Mouse (Mus musculus) liver, postnatal 0 days (tissue): ENCODE data around the gene Fau. TPM values are rescaled to one million over a fixed set of nuclear protein-coding genes. Genes with fewer than 3 reads are reported as not detected.

Experiments used
- ATAC-seq: fragments of 200-750 bp; cut with Nextera tagmentation; 2 replicates; pipeline ENCODE4 v1.8.0; 2017; ENCODE audit warnings: mild to moderate bottlenecking, moderate library complexity
- DNase-seq: peaks from one replicate; pipeline ENCODE4 v3.0.0-alpha.2; 2016
- H3K27ac ChIP-seq: fragments of 300-500 bp; sonication (generic); 2 replicates; pipeline ENCODE4 v1.5.1; 2014; ENCODE audit warnings: antibody characterized with exemption, moderate library complexity, mild to moderate bottlenecking, low read depth
- H3K27me3 ChIP-seq: fragments of 300-500 bp; sonication (generic); 2 replicates; pipeline ENCODE4 v1.6.1; 2014; ENCODE audit warnings: low read length, control low read depth, mixed read lengths; ENCODE audit not compliant: insufficient read depth
- H3K36me3 ChIP-seq: fragments of 300-500 bp; sonication (generic); replicated peaks from 2 replicates; pipeline ENCODE4 v1.6.1; 2014; ENCODE audit warnings: mild to moderate bottlenecking, control low read depth, low read length, moderate library complexity, mixed read lengths; ENCODE audit not compliant: insufficient read depth
- H3K4me1 ChIP-seq: fragments of 300-500 bp; sonication (generic); 2 replicates; pipeline ENCODE4 v1.6.1; 2014; ENCODE audit warnings: antibody characterized with exemption, mild to moderate bottlenecking, control low read depth; ENCODE audit not compliant: insufficient read depth
- H3K4me2 ChIP-seq: fragments of 300-500 bp; sonication (generic); 2 replicates; pipeline ENCODE4 v1.6.1; 2014; ENCODE audit warnings: low read depth, mild to moderate bottlenecking, low read length, moderate library complexity, mixed read lengths
- H3K4me3 ChIP-seq: fragments of 300-500 bp; sonication (generic); 2 replicates; pipeline ENCODE4 v1.5.1; 2014; ENCODE audit warnings: low read depth, low read length
- H3K9ac ChIP-seq: fragments of 300-500 bp; sonication (generic); replicated peaks from 2 replicates; pipeline ENCODE4 v1.6.1; 2014; ENCODE audit warnings: mild to moderate bottlenecking, moderate library complexity
- H3K9me3 ChIP-seq: fragments of 300-500 bp; sonication (generic); 2 replicates; pipeline ENCODE4 v1.6.1; 2016; ENCODE audit warnings: mild to moderate bottlenecking, control low read depth, low read length, mixed read lengths
- CTCF ChIP-seq: sonication (generic); IDR thresholded peaks from 2 replicates; pipeline ENCODE4 v1.5.1; 2016; ENCODE audit warnings: antibody characterized with exemption, low read depth
- EP300 ChIP-seq: IDR thresholded peaks from 2 replicates; pipeline ENCODE4 v1.6.1; 2016; ENCODE audit warnings: antibody characterized with exemption, low read depth, mild to moderate bottlenecking
- WGBS: fragments of 180-500 bp; shearing (Covaris S2); extraction: QIAGEN DNeasy Blood & Tissue Kit; methylation state at CpG from one replicate; pipeline ENCODE4 v1.1.7; 2014; ENCODE audit not compliant: insufficient replicate concordance; 5-methylcytosine and 5-hydroxymethylcytosine counted together
- polyA plus RNA-seq: library from polyadenylated mRNA; unstranded; fragments of >200 nt; fragmentation: Nextera tagmentation; extraction: Ambion mirVana; gene quantifications from 2 replicates; pipeline ENCODE4 v1.2.1, GENCODE M21; 2015

The Fau gene
- polyA plus RNA-seq, 1 experiment from 2014 or later = 781 TPM

- H3K27me3 ChIP-seq = no peaks in the 10 kb centered on the region
- ATAC-seq = no peak
- DNase-seq = no peak
- H3K36me3 ChIP-seq = peaks cover 17% of the 10 kb centered on the region
- no peak overlapping the region for H3K9ac ChIP-seq
- no peak overlapping the region for H3K4me2 ChIP-seq
- 72% methylated on average over 5 of the region's 5 CpGs for WGBS
- H3K27ac ChIP-seq = peak overlapping the region; percentile 39; the same call in 1 of the 2 replicates
- no peaks in the 10 kb centered on the region for H3K9me3 ChIP-seq
- H3K4me1 ChIP-seq = peaks cover 17% of the 10 kb centered on the region
- H3K4me3 ChIP-seq = no peak overlapping the region
- TF ChIP-seq CTCF = no peak
These were observed 16.2 kb downstream of the Fau start for GRCm38 (mm10) chr19:6073889-6074288.

GRCm38 (mm10) chr19:6076564-6077393 is 19.1 kb downstream of the Fau start, which contains the start of gene Vps51:
Gene Vps51 (minus strand): TSS chr19:6077231.
- Histone ChIP-seq H3K4me2 (peak within 1 kb of the TSS; percentile 85), H3K36me3 (peaks cover 18% of the 10 kb centered on the region), H3K4me1 (peaks cover 17% of the 10 kb centered on the region), H3K4me3 (peak within 1 kb of the TSS; percentile 70), H3K27me3 (no peaks in the 10 kb centered on the region), H3K9me3 (no peaks in the 10 kb centered on the region), H3K9ac (peak within 1 kb of the TSS; percentile 68), H3K27ac (peak within 1 kb of the TSS; percentile 79)
- DNase-seq (peak; percentile 85), ATAC-seq (peak; percentile 91)
- under 1% methylated on average over 33 of the region's 33 CpGs for WGBS
- TF ChIP-seq CTCF (no peak), EP300 (0 out of 2 replicates have a peak, but pooled peaks have one; percentile 42)

GRCm38 (mm10) chr19:6079983-6080480 is 22.4 kb downstream of the Fau start, which contains the start of gene Tmem262:
Gene Tmem262 (plus strand): TSS chr19:6080033.
- Histone ChIP-seq H3K4me3 (no peak within 1 kb of the TSS), H3K9ac (no peak within 1 kb of the TSS), H3K27me3 (no peaks in the 10 kb centered on the region), H3K4me1 (peaks cover 26% of the 10 kb centered on the region), H3K27ac (no peak within 1 kb of the TSS), H3K36me3 (peaks cover 27% of the 10 kb centered on the region), H3K4me2 (no peak within 1 kb of the TSS), H3K9me3 (no peaks in the 10 kb centered on the region)
- no peak for TF ChIP-seq CTCF
- TF ChIP-seq EP300 = no peak
- ATAC-seq = no peak
- DNase-seq = no peak
- 84% methylated on average over 12 of the region's 12 CpGs for WGBS

GRCm38 (mm10) chr19:6082156-6082555 is 24.5 kb downstream of the Fau start, which contains the start of gene Gm28374:
Gene Gm28374 (minus strand): TSS chr19:6082256.
- H3K9ac ChIP-seq = no peak within 1 kb of the TSS
- no peak within 1 kb of the TSS for H3K4me2 ChIP-seq
- H3K36me3 ChIP-seq = peaks cover 36% of the 10 kb centered on the region
- no peak for TF ChIP-seq CTCF
- no peak for TF ChIP-seq EP300
- 76% methylated on average over 9 of the region's 9 CpGs for WGBS
- H3K27me3 ChIP-seq = no peaks in the 10 kb centered on the region
- H3K4me1 ChIP-seq = peaks cover 28% of the 10 kb centered on the region
- no peak for DNase-seq
- no peak for ATAC-seq
- H3K27ac ChIP-seq = no peak within 1 kb of the TSS
- no peaks in the 10 kb centered on the region for H3K9me3 ChIP-seq
- no peak within 1 kb of the TSS for H3K4me3 ChIP-seq

- peak; percentile 97 for DNase-seq
- ATAC-seq = peak; percentile 92
- TF ChIP-seq CTCF (no peak), EP300 (peak; percentile 68; the same call in 1 of the 2 replicates)
- no peaks in the 10 kb centered on the region for H3K9me3 ChIP-seq
- peaks cover 21% of the 10 kb centered on the region for H3K4me1 ChIP-seq
- H3K27ac ChIP-seq = peak within 1 kb of the TSS; percentile 70
- H3K4me3 ChIP-seq = peak within 1 kb of the TSS; percentile 93
- H3K36me3 ChIP-seq = peaks cover 55% of the 10 kb centered on the region
- H3K27me3 ChIP-seq = no peaks in the 10 kb centered on the region
- H3K9ac ChIP-seq = peak within 1 kb of the TSS; percentile 85
- under 1% methylated on average over 58 of the region's 58 CpGs for WGBS
- peak within 1 kb of the TSS; percentile 98 for H3K4me2 ChIP-seq
These were observed 27.0 kb downstream of the Fau start, which contains the start of the genes Zfpl1 and Cdca5 for GRCm38 (mm10) chr19:6084478-6085248. Gene Zfpl1 (minus strand): TSS chr19:6084956. Gene Cdca5 (plus strand): TSS chr19:6084983.
